ENCODE assay signal across 13 mouse cellular contexts in the genomic region with DNA sequence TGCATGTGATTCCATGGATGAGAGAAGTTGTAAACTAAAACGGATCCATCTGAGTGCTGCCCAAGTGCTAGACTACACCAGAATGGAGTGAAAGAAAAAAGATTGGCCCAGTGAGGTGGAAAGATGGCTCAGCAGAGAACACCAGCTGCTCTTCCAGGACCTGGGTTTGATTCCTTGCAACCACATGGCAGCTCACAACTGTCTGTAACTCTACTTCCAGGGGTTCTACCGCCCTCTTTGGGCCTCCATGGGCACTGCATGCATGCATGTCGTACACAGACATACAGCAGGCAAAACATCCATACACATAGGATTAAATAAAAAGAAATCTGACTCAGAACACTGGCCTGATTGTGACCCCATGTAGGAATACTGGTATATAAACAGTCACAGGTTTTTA. TPM values are rescaled to one million over a fixed set of nuclear protein-coding genes. Genes with fewer than 3 reads are reported as not detected.
DNase-seq lines count a peak whose midpoint lies in the region; ATAC-seq and TF ChIP-seq lines count a peak whose summit lies in the region.
"Had no signal": no experiment of that assay in that cellular context is flagged by ENCODE, and none has a peak within 500 bp of the region (broad histone marks: within the 10 kb centered on the region; RNA-seq: fewer than 3 reads in every experiment).

No protein-coding gene starts in this region.

- H3K4me3 ChIP-seq in heart, adult 2 months = no peak overlapping the region
- no peak overlapping the region for H3K4me3 ChIP-seq in midbrain, postnatal 0 days (ENCODE audit: low read depth, low read length)
- H3K4me3 ChIP-seq in midbrain, embryonic 13.5 days (replicated peaks) = no peak overlapping the region
- H3K4me3 ChIP-seq: embryonic facial prominence, embryonic 15.5 days; heart, embryonic 12.5 days had no signal

- H3K4me1 ChIP-seq in heart, adult 2 months (ENCODE audit: control insufficient read depth, insufficient read depth, low read length) = no peaks in the 10 kb centered on the region
- H3K4me1 ChIP-seq in midbrain, postnatal 0 days (ENCODE audit: insufficient read depth, low read length) = 0 out of 2 replicates have a peak, but pooled peaks cover 2% of the 10 kb centered on the region
- peaks cover 3% of the 10 kb centered on the region; the same call in 1 of the 2 replicates for H3K4me1 ChIP-seq in midbrain, embryonic 13.5 days (replicated peaks)

- peaks cover 3% of the 10 kb centered on the region for H3K36me3 ChIP-seq in heart, adult 2 months (ENCODE audit: control insufficient read depth, insufficient read depth, low read length)
- peaks cover 9% of the 10 kb centered on the region for H3K36me3 ChIP-seq in midbrain, postnatal 0 days (ENCODE audit: insufficient read depth, low read length)
- peaks cover 22% of the 10 kb centered on the region for H3K36me3 ChIP-seq in midbrain, embryonic 13.5 days

- WGBS in heart, adult 2 months = 86% methylated on average over 3 of the region's 3 CpGs
- WGBS in midbrain, postnatal 0 days = 83% methylated on average over 3 of the region's 3 CpGs
- 83% methylated on average over 3 of the region's 3 CpGs for WGBS in midbrain, embryonic 13.5 days

- H3K4me2 ChIP-seq in midbrain, postnatal 0 days (ENCODE audit: low read depth, low read length, poor library complexity, severe bottlenecking) = no peak overlapping the region
- no peak overlapping the region for H3K4me2 ChIP-seq in midbrain, embryonic 13.5 days (replicated peaks)
- H3K4me2 ChIP-seq: embryonic facial prominence, embryonic 15.5 days; heart, embryonic 12.5 days had no signal

- H3K9ac ChIP-seq in heart, adult 2 months (ENCODE audit: low read depth, low read length) = no peak overlapping the region
- H3K9ac ChIP-seq in midbrain, postnatal 0 days (replicated peaks; ENCODE audit: low read length, poor library complexity, severe bottlenecking) = no peak overlapping the region
- H3K9ac ChIP-seq in midbrain, embryonic 13.5 days (replicated peaks) = no peak overlapping the region
- H3K9ac ChIP-seq: embryonic facial prominence, embryonic 15.5 days; heart, embryonic 12.5 days had no signal

- H3K27me3 ChIP-seq in heart, adult 2 months (ENCODE audit: control insufficient read depth, insufficient read depth, low read length) = no peaks in the 10 kb centered on the region
- no peaks in the 10 kb centered on the region for H3K27me3 ChIP-seq in midbrain, postnatal 0 days (ENCODE audit: insufficient read depth, low read length)
- H3K27me3 ChIP-seq in midbrain, embryonic 13.5 days = no peaks in the 10 kb centered on the region
- H3K27me3 ChIP-seq: embryonic facial prominence, embryonic 15.5 days; heart, embryonic 12.5 days had no signal

- no peak for ATAC-seq in midbrain, postnatal 0 days (ENCODE audit: low FRiP score)
- ATAC-seq in midbrain, embryonic 13.5 days = no peak
- ATAC-seq: inflammation-experienced regulatory T-cells, adult 6 months had no signal

- TF ChIP-seq EP300 in heart, adult 2 months (IDR thresholded peaks at IDR 0.05; ENCODE audit: insufficient read depth, low read depth, low read length) = no peak

- no peak overlapping the region for H3K27ac ChIP-seq in heart, adult 2 months
- H3K27ac ChIP-seq in midbrain, postnatal 0 days (ENCODE audit: low read depth, low read length) = no peak overlapping the region
- no peak overlapping the region for H3K27ac ChIP-seq in midbrain, embryonic 13.5 days
- H3K27ac ChIP-seq: embryonic facial prominence, embryonic 15.5 days had no signal

- no peaks in the 10 kb centered on the region for H3K79me2 ChIP-seq in heart, adult 2 months (replicated peaks; ENCODE audit: control insufficient read depth, insufficient read depth, low read length)

- no peak for TF ChIP-seq POLR2A in heart, adult 2 months (IDR thresholded peaks at IDR 0.05; ENCODE audit: insufficient read depth, low read depth, low read length)

- intact Hi-C loops in heart, adult 2 months (cut with DNase I) = no loop called here
- intact Hi-C loops in heart, postnatal 14 days (cut with DNase I) = no loop called here

- peak; percentile 49 for TF ChIP-seq CTCF in heart, adult 2 months (IDR thresholded peaks at IDR 0.05)
- TF ChIP-seq CTCF in midbrain, postnatal 0 days (IDR thresholded peaks at IDR 0.05) = peak; percentile 40

- no peaks in the 10 kb centered on the region for H3K9me3 ChIP-seq in midbrain, postnatal 0 days (ENCODE audit: low read length)
- H3K9me3 ChIP-seq in midbrain, embryonic 13.5 days = no peaks in the 10 kb centered on the region
- H3K9me3 ChIP-seq: embryonic facial prominence, embryonic 15.5 days had no signal

- DNase-seq in heart, adult 2 months = no peak
- DNase-seq in heart, postnatal 14 days = no peak
- DNase-seq in midbrain, postnatal 0 days (ENCODE audit: low spot score) = no peak
- DNase-seq in c-Kit-positive CD71-positive TER-119-positive erythroid progenitor cells, embryonic 14.5 days (ENCODE audit: low spot score) = peak; percentile 5
- DNase-seq in thymus, postnatal 36 days = peak; percentile 21 to 22
- no peak for DNase-seq in neural tube, embryonic 10.5 days (ENCODE audit: extremely low spot score, low spot score)
- no peak for DNase-seq in retina, embryonic 14.5 days (ENCODE audit: low spot score)
- DNase-seq: cerebellum, adult 9-10 months; midbrain, embryonic 14.5 days had no signal

RNA-seq across cellular contexts. Expression of gene Dirc2, which starts 52.9 kb away (rescaled TPM):
- total RNA-seq in heart, adult 2 months (2021) = 10 to 100 TPM; 49.9 to 61.9 TPM
- 43.2 and 67.5 TPM in 2 replicates for polyA plus RNA-seq in heart, adult 2 months (2012; rRNA removed)
- 10 to 100 TPM; 56.2 to 61.5 TPM for total RNA-seq in heart, postnatal 14 days (2021)
- 84.3 and 87.8 TPM in 2 replicates for total RNA-seq in midbrain, postnatal 0 days (2014; rRNA removed)
- 31.1 and 35.2 TPM in 2 replicates for polyA plus RNA-seq in midbrain, postnatal 0 days (2015; fragmentation: Nextera tagmentation; extraction: Ambion mirVana)
- 22.7 and 27.9 TPM in 2 replicates for polyA plus RNA-seq in midbrain, embryonic 13.5 days (2015; fragmentation: Nextera tagmentation; extraction: Ambion mirVana)

RNA-seq across cellular contexts. Expression of gene Hspbap1, which starts 53.9 kb away (rescaled TPM):
- 1 to 10 TPM; 2.5 to 2.6 TPM for total RNA-seq in heart, adult 2 months (2021)
- 2.1 and 3.1 TPM in 2 replicates for polyA plus RNA-seq in heart, adult 2 months (2012; rRNA removed)
- 1 to 10 TPM; 2.9 to 3.0 TPM for total RNA-seq in heart, postnatal 14 days (2021)
- total RNA-seq in midbrain, postnatal 0 days (2014; rRNA removed) = 5.2 and 5.3 TPM in 2 replicates
- 4.7 and 5.0 TPM in 2 replicates for polyA plus RNA-seq in midbrain, postnatal 0 days (2015; fragmentation: Nextera tagmentation; extraction: Ambion mirVana)
- 19.7 and 21.9 TPM in 2 replicates for polyA plus RNA-seq in midbrain, embryonic 13.5 days (2015; fragmentation: Nextera tagmentation; extraction: Ambion mirVana)

Comparison
In these comparisons a context has a peak if more than half of its experiments do, and no peak if none do; other contexts are left out.
1. DNase-seq: peak in c-Kit-positive CD71-positive TER-119-positive erythroid progenitor cells, embryonic 14.5 days (single experiment) and thymus, postnatal 36 days (2 of 2); none in heart, adult 2 months (0 of 2), heart, postnatal 14 days (0 of 2), midbrain, postnatal 0 days (single experiment), neural tube, embryonic 10.5 days (single experiment) and retina, embryonic 14.5 days (single experiment).